Mouse (Mus musculus): ENCODE measurements at regions not wholly inside any gene's neighbourhood (a gene's known extent, or its start where the extent isn't known, plus 50 kb on each side); places are given as distances from the start of the nearest gene placed in this dataset.

- TF ChIP-seq GATA1 (IDR thresholded peaks at IDR 0.05; ENCODE audit: borderline replicate concordance, low read length) (no peak), FLI1 (IDR thresholded peaks at IDR 0.05; ENCODE audit: low read length) (no peak)
These were observed 249.4 kb downstream of the Klf5 start for GRCm38 (mm10) chr14:99547931-99548330.

All from megakaryocyte, embryonic 14.5 days (primary cell).